Mouse (Mus musculus) limb, embryonic 12.5 days (tissue): ENCODE data around the gene Esrrg. TPM values are rescaled to one million over a fixed set of nuclear protein-coding genes. Genes with fewer than 3 reads are reported as not detected.

Experiments used
- ATAC-seq: fragments of 200-750 bp; cut with Nextera tagmentation; 2 replicates; pipeline ENCODE4 v1.8.0; 2017; ENCODE audit warnings: low read depth, moderate TSS enrichment; ENCODE audit not compliant: insufficient number of reproducible peaks, insufficient read depth, low FRiP score, low TSS enrichment
- H3K27ac ChIP-seq: fragments of 300-500 bp; sonication (generic); 2 replicates; pipeline ENCODE4 v1.5.1; 2016; ENCODE audit warnings: mild to moderate bottlenecking, moderate library complexity
- H3K27me3 ChIP-seq: fragments of 300-500 bp; sonication (generic); 2 replicates; pipeline ENCODE4 v1.6.1; 2016; ENCODE audit warnings: mild to moderate bottlenecking, moderate library complexity
- H3K36me3 ChIP-seq: fragments of 300-500 bp; sonication (generic); 2 replicates; pipeline ENCODE4 v1.6.1; 2016; ENCODE audit warnings: mild to moderate bottlenecking, moderate library complexity
- H3K4me1 ChIP-seq: fragments of 300-500 bp; sonication (generic); replicated peaks from 2 replicates; pipeline ENCODE4 v1.6.1; 2016
- H3K4me2 ChIP-seq: fragments of 300-500 bp; sonication (generic); 2 replicates; pipeline ENCODE4 v1.6.1; 2016; ENCODE audit warnings: mild to moderate bottlenecking, moderate library complexity
- H3K4me3 ChIP-seq: fragments of 300-500 bp; sonication (generic); replicated peaks from 2 replicates; pipeline ENCODE4 v1.5.1; 2016; ENCODE audit warnings: mild to moderate bottlenecking
- H3K9ac ChIP-seq: fragments of 300-500 bp; sonication (generic); replicated peaks from 2 replicates; pipeline ENCODE4 v1.6.1; 2016; ENCODE audit warnings: mild to moderate bottlenecking, moderate library complexity
- H3K9me3 ChIP-seq: fragments of 300-500 bp; sonication (generic); 2 replicates; pipeline ENCODE4 v1.6.1; 2016; ENCODE audit warnings: mild to moderate bottlenecking, moderate library complexity
- WGBS: fragments of 180-500 bp; shearing (Covaris S2); methylation state at CpG from one replicate; pipeline ENCODE4 v1.1.7; 2016; 5-methylcytosine and 5-hydroxymethylcytosine counted together
- polyA plus RNA-seq: library from polyadenylated mRNA; unstranded; fragments of >200 nt; fragmentation: Nextera tagmentation; extraction: Ambion mirVana; gene quantifications from 2 replicates; pipeline ENCODE4 v1.2.1, GENCODE M21; 2016

Esrrg gene
- polyA plus RNA-seq, 1 experiment from 2014 or later: 1.9 TPM

DNA sequence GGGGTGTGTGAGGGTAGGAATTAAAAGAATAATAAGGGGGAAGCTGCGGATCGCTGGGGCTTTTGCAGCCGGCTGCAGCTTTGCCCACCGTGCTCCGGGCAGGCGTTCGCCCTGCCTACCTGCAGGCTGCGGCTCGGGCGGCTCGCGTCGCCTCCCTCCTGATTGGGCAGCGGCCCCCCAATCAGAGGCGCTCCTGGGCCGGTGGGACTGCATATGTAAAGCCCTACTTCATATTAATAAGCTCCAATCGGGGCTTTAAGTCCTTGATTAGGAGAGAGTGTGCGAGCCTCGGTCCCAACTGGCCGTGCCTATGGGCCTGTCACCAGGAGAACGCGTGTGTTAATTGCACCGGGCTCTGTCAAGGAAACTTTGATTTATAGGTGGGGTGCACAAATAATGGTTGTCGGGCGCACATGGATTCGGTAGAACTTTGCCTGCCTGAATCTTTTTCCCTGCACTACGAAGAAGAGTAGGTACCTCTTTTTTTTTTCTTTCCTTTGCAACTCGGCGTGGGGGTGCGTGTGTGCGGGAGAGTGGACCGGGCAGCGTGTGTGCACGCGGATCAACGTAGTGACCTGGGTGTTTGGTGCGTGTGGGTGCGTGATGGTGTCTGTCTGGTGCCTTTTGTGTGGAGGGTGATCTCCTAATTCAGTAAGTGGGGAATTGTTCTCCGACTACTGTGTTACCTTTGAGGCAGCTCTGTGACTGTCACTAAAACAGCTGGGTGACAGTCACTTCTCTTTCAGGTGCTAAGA lies 389.2 kb downstream of the Esrrg start:
- H3K4me2 ChIP-seq: peak overlapping the region; percentile 74
- H3K27me3 ChIP-seq: peaks cover 24% of the 10 kb centered on the region
- peak overlapping the region; percentile 32; the same call in 1 of the 2 replicates for H3K9ac ChIP-seq
- peak; percentile 93 for ATAC-seq
- no peaks in the 10 kb centered on the region for H3K9me3 ChIP-seq
- no peak overlapping the region for H3K27ac ChIP-seq
- H3K4me3 ChIP-seq: peak overlapping the region; percentile 41
- WGBS: under 1% methylated on average over 39 of the region's 39 CpGs
- no peaks in the 10 kb centered on the region for H3K36me3 ChIP-seq
- H3K4me1 ChIP-seq: 0 out of 2 replicates have a peak, but pooled peaks cover 3% of the 10 kb centered on the region

DNA sequence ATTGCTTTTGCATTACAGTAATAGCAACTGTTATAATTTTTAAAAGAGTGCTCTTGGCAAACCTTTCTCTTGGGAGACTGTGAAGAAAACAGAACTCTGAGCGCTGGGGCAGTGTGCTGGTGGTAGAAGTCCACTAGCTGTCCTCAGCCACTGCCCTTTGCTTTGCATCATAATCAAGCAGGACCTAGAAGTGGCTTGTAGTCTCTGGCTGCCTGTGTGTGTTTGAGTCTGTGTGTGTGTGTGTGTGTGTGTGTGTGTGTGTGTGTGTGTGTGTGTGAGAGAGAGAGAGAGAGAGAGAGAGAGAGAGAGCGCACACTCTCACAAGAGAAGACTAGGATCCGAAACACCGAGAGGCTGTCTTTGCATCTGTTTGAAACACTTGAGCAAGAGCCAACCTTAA lies 390.5 kb downstream of the Esrrg start:
- ATAC-seq: no peak
- Histone ChIP-seq H3K27me3 (peaks cover 26% of the 10 kb centered on the region), H3K4me2 (no peak overlapping the region), H3K9ac (no peak overlapping the region), H3K9me3 (no peaks in the 10 kb centered on the region), H3K4me1 (0 out of 2 replicates have a peak, but pooled peaks cover 3% of the 10 kb centered on the region), H3K36me3 (no peaks in the 10 kb centered on the region), H3K27ac (no peak overlapping the region), H3K4me3 (no peak overlapping the region)
- WGBS: 76% methylated on average over 4 of the region's 4 CpGs

DNA sequence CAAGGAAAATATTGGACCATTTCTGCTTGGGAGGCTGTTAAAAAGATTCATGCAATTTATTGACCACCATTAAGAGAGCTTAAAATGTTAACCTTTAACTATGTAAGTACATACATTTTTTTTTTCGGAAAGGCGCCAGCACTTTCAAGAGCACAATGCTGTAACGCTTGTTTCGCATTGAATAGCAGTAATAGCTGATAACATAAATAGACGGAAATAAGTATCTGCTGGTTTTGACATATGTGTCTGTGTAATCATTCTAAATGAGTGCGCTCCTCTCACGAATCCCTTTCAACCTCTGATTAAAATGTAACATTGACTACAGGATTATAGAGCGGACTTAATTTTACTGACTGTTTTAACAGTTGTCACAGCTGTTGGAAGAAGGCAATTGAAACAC lies 391.6 kb downstream of the Esrrg start:
- ATAC-seq: no peak
- WGBS: 74% methylated on average over 8 of the region's 8 CpGs

DNA sequence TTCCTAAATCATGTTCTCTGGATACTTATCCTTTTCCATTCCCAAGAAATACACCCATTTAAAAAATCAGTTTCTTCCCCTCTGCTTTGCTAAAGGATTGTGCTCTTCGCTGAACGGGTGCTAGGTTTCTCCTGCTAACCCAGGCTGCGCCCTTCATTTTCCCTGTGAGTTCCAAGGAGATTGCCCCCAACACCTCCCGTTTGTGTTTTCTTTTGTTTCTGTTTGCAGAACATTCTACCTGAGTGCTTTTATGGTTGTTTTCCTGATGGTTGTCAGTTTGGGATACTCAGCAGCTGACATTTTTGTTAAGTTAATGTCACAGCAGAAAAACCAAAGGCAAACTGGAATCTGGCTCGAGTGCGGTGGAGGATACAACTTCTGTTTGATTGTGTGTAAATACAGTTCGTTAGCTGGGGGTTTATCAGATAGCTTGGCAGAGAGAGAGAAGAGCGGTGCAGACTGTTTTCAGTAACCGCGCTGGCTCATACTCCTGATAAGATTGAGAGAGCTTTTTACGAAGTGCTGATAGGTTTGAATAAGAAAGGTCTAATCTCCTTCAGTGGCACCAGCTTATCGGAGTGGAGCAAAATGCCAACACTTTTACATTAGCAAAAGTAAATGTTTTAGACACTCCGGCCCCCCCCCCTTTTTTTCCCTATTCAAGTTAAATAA lies 398.4 kb downstream of the Esrrg start:
- no peak overlapping the region for H3K4me2 ChIP-seq
- no peak overlapping the region for H3K4me3 ChIP-seq
- ATAC-seq: no peak
- no peak overlapping the region for H3K27ac ChIP-seq
- H3K9ac ChIP-seq: no peak overlapping the region
- WGBS: 70% methylated on average over 13 of the region's 13 CpGs
- H3K9me3 ChIP-seq: no peaks in the 10 kb centered on the region
- peaks cover 8% of the 10 kb centered on the region; the same call in 1 of the 2 replicates for H3K4me1 ChIP-seq
- no peaks in the 10 kb centered on the region for H3K36me3 ChIP-seq
- H3K27me3 ChIP-seq: peaks cover 31% of the 10 kb centered on the region

More for the DNA sequence above, 391.6 kb downstream of the Esrrg start:
- H3K27ac ChIP-seq: no peak overlapping the region
- 0 out of 2 replicates have a peak, but pooled peaks cover 3% of the 10 kb centered on the region for H3K4me1 ChIP-seq
- no peak overlapping the region for H3K4me2 ChIP-seq
- H3K36me3 ChIP-seq: no peaks in the 10 kb centered on the region
- peaks cover 26% of the 10 kb centered on the region for H3K27me3 ChIP-seq
- H3K9ac ChIP-seq: no peak overlapping the region
- no peaks in the 10 kb centered on the region for H3K9me3 ChIP-seq
- no peak overlapping the region for H3K4me3 ChIP-seq

DNA sequence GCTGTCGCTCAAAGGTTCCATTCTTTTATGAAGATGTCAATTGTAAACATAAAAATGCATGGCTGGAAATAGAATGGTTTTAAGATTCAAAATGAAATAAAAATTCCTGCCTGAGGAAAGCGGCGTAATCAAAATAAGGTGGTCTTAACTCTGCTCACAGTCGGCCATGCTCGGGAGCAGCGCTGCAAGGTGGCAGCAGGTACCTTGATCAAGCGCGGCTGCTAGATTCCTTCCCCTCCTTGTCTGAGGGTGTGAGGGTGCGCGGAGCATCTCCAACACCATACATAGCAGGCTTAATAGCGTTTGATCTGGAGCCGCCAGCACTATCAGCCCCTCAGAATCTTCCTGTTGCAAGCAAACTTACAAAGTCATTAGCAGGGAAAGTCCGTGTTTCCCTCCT lies 399.9 kb downstream of the Esrrg start:
- no peaks in the 10 kb centered on the region for H3K36me3 ChIP-seq

DNA sequence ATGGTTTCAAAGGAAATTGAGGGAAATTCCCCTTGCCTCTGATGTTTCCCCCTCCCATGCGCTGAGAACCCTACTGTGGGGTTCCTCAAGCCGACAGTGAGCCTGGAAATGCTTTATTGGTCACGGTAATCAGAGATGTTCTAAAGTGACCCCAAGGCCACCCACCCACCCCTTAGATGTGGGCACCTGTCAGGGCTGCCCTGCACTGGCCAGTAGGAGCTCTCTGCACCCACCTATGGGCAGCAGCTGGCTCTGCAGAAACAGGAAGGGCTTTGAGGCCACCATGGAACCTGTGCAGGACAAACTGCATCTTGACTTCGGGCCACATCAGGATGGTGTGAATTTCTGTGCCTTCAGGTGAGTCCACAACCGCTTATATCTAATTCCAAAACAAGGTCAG lies 401.3 kb downstream of the Esrrg start:
- no peak overlapping the region for H3K4me2 ChIP-seq
- peaks cover 23% of the 10 kb centered on the region for H3K27me3 ChIP-seq
- H3K36me3 ChIP-seq: no peaks in the 10 kb centered on the region
- peaks cover 8% of the 10 kb centered on the region; the same call in 1 of the 2 replicates for H3K4me1 ChIP-seq
- H3K27ac ChIP-seq: no peak overlapping the region
- 67% methylated on average over 5 of the region's 5 CpGs for WGBS
- ATAC-seq: no peak
- H3K9ac ChIP-seq: no peak overlapping the region
- H3K9me3 ChIP-seq: no peaks in the 10 kb centered on the region
- H3K4me3 ChIP-seq: no peak overlapping the region

More for the DNA sequence above, 399.9 kb downstream of the Esrrg start:
- H3K4me1 ChIP-seq: peaks cover 8% of the 10 kb centered on the region; the same call in 1 of the 2 replicates
- no peaks in the 10 kb centered on the region for H3K9me3 ChIP-seq
- no peak overlapping the region for H3K4me3 ChIP-seq
- H3K4me2 ChIP-seq: no peak overlapping the region
- no peak overlapping the region for H3K27ac ChIP-seq
- 42% methylated on average over 13 of the region's 13 CpGs for WGBS
- no peak for ATAC-seq
- no peak overlapping the region for H3K9ac ChIP-seq
- peaks cover 22% of the 10 kb centered on the region for H3K27me3 ChIP-seq

DNA sequence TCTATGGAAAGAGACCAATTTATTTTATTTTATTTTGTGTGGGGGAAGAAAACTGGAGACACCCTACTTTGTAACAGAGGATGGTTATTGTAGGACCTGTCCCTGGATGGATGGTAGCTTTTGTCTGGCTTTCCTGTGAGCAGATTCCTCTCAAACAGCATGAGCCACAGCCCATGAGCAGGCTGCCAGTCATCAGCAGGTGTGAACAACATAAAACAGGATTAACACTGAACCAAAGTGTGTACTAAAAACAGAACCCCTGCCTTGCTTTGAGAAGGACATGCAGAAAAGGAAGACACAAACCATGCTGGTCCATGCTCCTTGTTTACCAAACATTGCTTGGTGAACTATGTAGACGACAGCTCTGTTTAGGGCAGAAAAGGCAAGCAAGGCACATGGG lies 402.3 kb downstream of the Esrrg start:
- Histone ChIP-seq H3K27me3 (peaks cover 23% of the 10 kb centered on the region), H3K27ac (no peak overlapping the region), H3K9me3 (no peaks in the 10 kb centered on the region), H3K4me2 (no peak overlapping the region), H3K4me3 (no peak overlapping the region), H3K4me1 (peaks cover 8% of the 10 kb centered on the region; the same call in 1 of the 2 replicates), H3K9ac (no peak overlapping the region), H3K36me3 (no peaks in the 10 kb centered on the region)
- WGBS: 48% methylated on average over 1 of the region's 1 CpGs
- ATAC-seq: no peak

DNA sequence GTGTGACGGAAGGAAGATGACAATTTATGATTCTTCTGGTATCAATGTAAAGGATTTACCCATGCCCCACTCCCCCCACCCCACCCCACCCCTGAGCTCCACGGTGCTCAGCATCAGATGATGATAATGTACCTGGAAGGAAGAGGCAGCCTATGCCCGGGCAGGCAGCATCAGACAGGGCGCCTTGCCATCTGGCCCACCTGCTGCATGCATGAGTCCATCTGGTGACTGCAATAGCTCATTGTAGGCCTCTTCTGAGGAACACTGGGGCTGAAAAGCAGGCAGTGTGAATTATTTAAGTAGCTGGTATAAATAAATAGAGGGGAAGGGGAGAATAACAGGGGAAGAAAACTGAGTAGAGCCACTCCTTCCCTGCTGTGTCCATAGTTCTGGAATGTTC lies 405.8 kb downstream of the Esrrg start:
- H3K4me1 ChIP-seq: peaks cover 13% of the 10 kb centered on the region
- H3K9me3 ChIP-seq: no peaks in the 10 kb centered on the region
- H3K4me3 ChIP-seq: no peak overlapping the region
- no peaks in the 10 kb centered on the region for H3K36me3 ChIP-seq
- no peak overlapping the region for H3K9ac ChIP-seq
- 80% methylated on average over 4 of the region's 4 CpGs for WGBS
- H3K4me2 ChIP-seq: no peak overlapping the region
- H3K27me3 ChIP-seq: peaks cover 19% of the 10 kb centered on the region; the same call in 1 of the 2 replicates
- ATAC-seq: no peak
- no peak overlapping the region for H3K27ac ChIP-seq

DNA sequence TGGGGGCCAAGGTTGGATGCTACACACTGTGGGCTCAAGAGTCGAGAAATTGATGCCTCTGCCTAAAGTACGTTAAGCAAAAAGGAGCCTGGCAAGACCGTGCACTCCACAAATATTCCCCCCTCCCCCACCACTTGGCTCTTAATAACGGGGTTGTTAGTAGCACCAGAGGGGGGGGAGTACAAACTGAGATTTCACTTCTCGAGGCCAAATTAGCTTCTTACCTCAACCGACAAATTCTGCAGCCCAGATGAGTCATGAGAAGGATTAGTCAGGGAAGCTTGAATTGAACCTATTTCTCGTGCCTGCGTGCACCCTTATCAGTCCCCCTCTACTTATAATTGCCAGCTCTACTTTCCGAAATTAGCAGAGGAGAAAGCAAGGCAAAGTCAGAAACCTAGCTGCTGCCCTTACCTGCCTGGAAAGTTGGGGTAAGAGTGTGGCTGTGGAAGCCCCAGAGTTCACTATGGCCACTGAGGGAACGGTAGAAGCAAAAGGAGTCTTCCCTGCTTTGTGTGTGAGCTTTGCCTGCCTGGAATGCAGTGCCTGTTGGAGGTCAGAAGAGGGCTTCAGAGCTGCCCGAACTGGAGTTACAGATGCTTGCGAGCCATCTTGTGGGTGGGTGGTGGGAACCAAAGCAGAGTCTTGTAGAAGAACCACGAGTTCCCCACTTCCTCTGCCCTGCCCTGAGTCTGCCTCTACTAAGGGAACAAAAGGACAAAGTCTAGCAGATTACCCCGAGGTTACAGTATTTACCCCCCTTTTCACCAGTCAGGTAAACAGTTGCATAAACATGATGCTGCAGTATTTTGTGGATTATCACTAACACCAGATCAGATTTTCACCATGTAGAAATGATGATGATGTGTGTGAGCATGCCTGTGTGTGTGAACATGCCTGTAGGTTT lies 409.6 kb downstream of the Esrrg start:
- no peak overlapping the region for H3K27ac ChIP-seq
- WGBS: 44% methylated on average over 14 of the region's 14 CpGs
- ATAC-seq: no peak
- peaks cover 13% of the 10 kb centered on the region for H3K4me1 ChIP-seq
- H3K9ac ChIP-seq: no peak overlapping the region
- no peaks in the 10 kb centered on the region for H3K9me3 ChIP-seq
- H3K4me2 ChIP-seq: peak overlapping the region; percentile 15; the same call in 1 of the 2 replicates
- H3K4me3 ChIP-seq: no peak overlapping the region
- peaks cover 27% of the 10 kb centered on the region; the same call in 1 of the 2 replicates for H3K27me3 ChIP-seq
- H3K36me3 ChIP-seq: no peaks in the 10 kb centered on the region

DNA sequence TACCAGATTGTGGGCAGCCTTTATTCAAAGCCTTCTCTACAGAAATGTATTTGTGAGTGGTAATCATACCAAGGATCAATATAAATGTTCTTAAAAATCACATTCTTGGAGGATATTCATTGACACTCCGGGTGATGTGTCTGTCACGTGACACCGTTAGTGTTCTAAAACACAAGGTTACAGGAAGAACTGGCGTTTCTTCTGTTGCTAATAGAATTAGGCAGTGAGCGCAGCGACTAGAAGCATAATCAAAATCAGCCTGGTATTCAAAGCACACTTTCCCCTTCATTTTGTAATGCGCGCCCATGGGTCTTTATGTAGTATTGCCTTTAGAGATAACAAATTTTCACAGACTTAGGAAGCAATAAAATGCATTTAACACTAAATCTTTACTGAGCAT lies 420.6 kb downstream of the Esrrg start:
- Histone ChIP-seq H3K4me2 (no peak overlapping the region), H3K4me3 (no peak overlapping the region), H3K36me3 (no peaks in the 10 kb centered on the region), H3K4me1 (no peaks in the 10 kb centered on the region), H3K9ac (no peak overlapping the region), H3K9me3 (no peaks in the 10 kb centered on the region), H3K27ac (no peak overlapping the region), H3K27me3 (peaks cover 18% of the 10 kb centered on the region)
- 28% methylated on average over 8 of the region's 8 CpGs for WGBS
- no peak for ATAC-seq

DNA sequence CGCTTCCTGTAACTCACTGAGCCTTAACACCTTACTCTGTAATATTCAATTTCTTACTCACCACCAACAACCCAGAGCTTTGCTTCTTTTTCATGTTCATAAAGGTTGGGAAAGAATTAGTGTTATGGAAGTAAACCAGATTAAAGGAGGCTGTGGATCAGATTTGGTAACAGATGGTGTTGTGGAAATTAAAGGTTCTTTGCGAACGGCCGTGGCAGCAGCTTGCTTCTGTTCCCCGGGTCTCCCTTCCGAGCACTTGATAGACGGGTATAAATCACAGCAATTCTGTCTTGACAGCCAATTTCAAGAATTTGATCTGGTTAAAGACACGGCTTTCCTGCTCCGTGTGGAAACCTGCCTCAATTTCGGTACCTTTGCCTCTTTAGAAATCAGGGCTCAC lies 421.5 kb downstream of the Esrrg start:
- H3K27ac ChIP-seq: no peak overlapping the region

More for the DNA sequence above, 421.5 kb downstream of the Esrrg start:
- Histone ChIP-seq H3K27me3 (peaks cover 18% of the 10 kb centered on the region), H3K4me2 (no peak overlapping the region), H3K9me3 (no peaks in the 10 kb centered on the region), H3K9ac (no peak overlapping the region), H3K4me1 (no peaks in the 10 kb centered on the region), H3K4me3 (no peak overlapping the region), H3K36me3 (no peaks in the 10 kb centered on the region)
- no peak for ATAC-seq
- WGBS: 10% methylated on average over 10 of the region's 10 CpGs
